Mouse (Mus musculus) MEL (cell line): ENCODE results near the gene Mmgt1.

ENCODE experiments used
- CHD2 ChIP-seq: IDR thresholded peaks from 2 replicates; pipeline ENCODE4 v1.6.1; 2011; ENCODE audit warnings: low read length, improper control_type of control experiment
- CTCF ChIP-seq, 3 experiments: IDR thresholded peaks in 2 of 3; conservative IDR thresholded peaks in 1 of 3; 2 replicates each; pipeline ENCODE4 v1.5.1; 2011 to 2012; ENCODE audit warnings: low read length in 3 of 3, low read depth in 2 of 3, mild to moderate bottlenecking in 2 of 3, improper control_type of control experiment in 1 of 3, inconsistent platforms in 1 of 3, mixed read lengths in 1 of 3, moderate library complexity in 1 of 3; ENCODE audit not compliant: control insufficient read depth in 1 of 3, insufficient read depth in 1 of 3, poor library complexity in 1 of 3, severe bottlenecking in 1 of 3
- RCOR1 ChIP-seq: IDR thresholded peaks from 2 replicates; pipeline ENCODE4 v1.6.1; 2012; ENCODE audit warnings: low read depth, mild to moderate bottlenecking, inconsistent platforms, low read length, improper control_type of control experiment
- SIN3A ChIP-seq: IDR thresholded peaks from 2 replicates; pipeline ENCODE4 v1.6.1; 2012; ENCODE audit warnings: low read length, improper control_type of control experiment, inconsistent platforms
- TAL1 ChIP-seq: IDR thresholded peaks from 2 replicates; pipeline ENCODE4 v1.6.1; 2012; ENCODE audit warnings: mild to moderate bottlenecking, inconsistent platforms, low read length, moderate library complexity, mixed read lengths
- USF1 ChIP-seq: IDR thresholded peaks from 2 replicates; pipeline ENCODE4 v1.6.1; 2014; ENCODE audit warnings: low read depth, mild to moderate bottlenecking, inconsistent platforms, low read length, improper control_type of control experiment, moderate library complexity
- ZC3H11A ChIP-seq: IDR thresholded peaks from 2 replicates; pipeline ENCODE4 v1.6.1; 2012; ENCODE audit warnings: low read depth, mild to moderate bottlenecking, inconsistent platforms, low read length, improper control_type of control experiment
- ZKSCAN1 ChIP-seq: IDR thresholded peaks from 2 replicates; pipeline ENCODE4 v1.6.1; 2012; ENCODE audit warnings: low read depth, mild to moderate bottlenecking, inconsistent platforms, low read length, improper control_type of control experiment, moderate library complexity

- no peak for TF ChIP-seq ZKSCAN1
- TF ChIP-seq CHD2: no peak
- TF ChIP-seq ZC3H11A: no peak
- peak; percentile 11 to 41 (median 37); a peak in 4 of 6 replicates for TF ChIP-seq CTCF (IDR thresholded peaks at IDR 0.05 in 2 of 3, conservative IDR thresholded peaks at IDR 0.05 in 1 of 3; ENCODE audit: control insufficient read depth in 1 of 3, insufficient read depth in 1 of 3, low read depth in 2 of 3, low read length in 3 of 3, poor library complexity in 1 of 3, severe bottlenecking in 1 of 3)
- TF ChIP-seq SIN3A: no peak
- no peak for TF ChIP-seq USF1
- no peak for TF ChIP-seq RCOR1
- TF ChIP-seq TAL1: no peak
Measured at GRCm38 (mm10) chrX:56537162-56537561, 60.7 kb downstream of the Mmgt1 start.
